Mouse (Mus musculus) heart, embryonic 11.5 days (tissue): Measurements from ENCODE around the gene Bahcc1. TPM values are rescaled to one million over a fixed set of nuclear protein-coding genes. Genes with fewer than 3 reads are reported as not detected.

Experiments
- ATAC-seq: fragments of 200-750 bp; cut with Nextera tagmentation; replicated peaks from 2 replicates; pipeline ENCODE4 v1.8.0; 2017; ENCODE audit warnings: moderate library complexity; ENCODE audit not compliant: insufficient number of reproducible peaks, low FRiP score, low TSS enrichment
- H3K27ac ChIP-seq: fragments of 300-500 bp; sonication (generic); 2 replicates; pipeline ENCODE4 v1.5.1; 2014; ENCODE audit warnings: mild to moderate bottlenecking, low read depth, low read length
- H3K27me3 ChIP-seq: fragments of 300-500 bp; sonication (generic); 2 replicates; pipeline ENCODE4 v1.6.1; 2014; ENCODE audit warnings: mild to moderate bottlenecking, low read length, mixed read lengths; ENCODE audit not compliant: control insufficient read depth, insufficient read depth
- H3K36me3 ChIP-seq: fragments of 300-500 bp; sonication (generic); 2 replicates; pipeline ENCODE4 v1.6.1; 2014; ENCODE audit warnings: mild to moderate bottlenecking, low read length, moderate library complexity, mixed read lengths; ENCODE audit not compliant: control insufficient read depth, insufficient read depth
- H3K4me1 ChIP-seq: fragments of 300-500 bp; sonication (generic); 2 replicates; pipeline ENCODE4 v1.6.1; 2014; ENCODE audit warnings: low read length; ENCODE audit not compliant: control insufficient read depth, insufficient read depth
- H3K4me2 ChIP-seq: fragments of 300-500 bp; sonication (generic); 2 replicates; pipeline ENCODE4 v1.6.1; 2014; ENCODE audit warnings: mild to moderate bottlenecking, moderate library complexity
- H3K4me3 ChIP-seq: fragments of 300-500 bp; sonication (generic); 2 replicates; pipeline ENCODE4 v1.5.1; 2014; ENCODE audit warnings: low read depth, low read length
- H3K9ac ChIP-seq: fragments of 300-500 bp; sonication (generic); 2 replicates; pipeline ENCODE4 v1.6.1; 2014; ENCODE audit warnings: mild to moderate bottlenecking, low read depth, low read length, moderate library complexity
- H3K9me3 ChIP-seq: fragments of 300-500 bp; sonication (generic); replicated peaks from 2 replicates; pipeline ENCODE4 v1.6.1; 2016; ENCODE audit warnings: low read length; ENCODE audit not compliant: control insufficient read depth
- WGBS: fragments of 180-500 bp; shearing (Covaris S2); extraction: QIAGEN DNeasy Blood & Tissue Kit; methylation state at CpG from one replicate; pipeline ENCODE4 v1.1.7; 2014; ENCODE audit not compliant: insufficient replicate concordance; 5-methylcytosine and 5-hydroxymethylcytosine counted together
- polyA plus RNA-seq: library from polyadenylated mRNA; unstranded; fragments of >200 nt; fragmentation: Nextera tagmentation; extraction: Ambion mirVana; gene quantifications from 2 replicates; pipeline ENCODE4 v1.2.1, GENCODE M21; 2014

Bahcc1 gene
- polyA plus RNA-seq, 1 experiment from 2014 or later = 9.1 TPM

GRCm38 (mm10) chr11:120252843-120253645, 20.3 kb downstream of the Bahcc1 start:
- 49% methylated on average over 12 of the region's 12 CpGs for WGBS
- H3K4me3 ChIP-seq = 0 out of 2 replicates have a peak overlapping the region, but pooled peaks have one; percentile 2
- peak overlapping the region; percentile 31 for H3K4me2 ChIP-seq
- peak overlapping the region; percentile 44 for H3K9ac ChIP-seq
- no peaks in the 10 kb centered on the region for H3K9me3 ChIP-seq
- H3K36me3 ChIP-seq = no peaks in the 10 kb centered on the region
- H3K27me3 ChIP-seq = no peaks in the 10 kb centered on the region
- 0 out of 2 replicates have a peak, but pooled peaks have one; percentile 15 for ATAC-seq
- H3K4me1 ChIP-seq = peaks cover 68% of the 10 kb centered on the region
- peak overlapping the region; percentile 54 for H3K27ac ChIP-seq

GRCm38 (mm10) chr11:120253646-120254315, 21.0 kb downstream of the Bahcc1 start:
- H3K4me1 ChIP-seq = peaks cover 63% of the 10 kb centered on the region
- 82% methylated on average over 13 of the region's 13 CpGs for WGBS
- no peak overlapping the region for H3K9ac ChIP-seq
- no peaks in the 10 kb centered on the region for H3K36me3 ChIP-seq
- H3K4me2 ChIP-seq = no peak overlapping the region
- no peaks in the 10 kb centered on the region for H3K9me3 ChIP-seq
- H3K4me3 ChIP-seq = no peak overlapping the region
- H3K27ac ChIP-seq = no peak overlapping the region; the same call in 1 of the 2 replicates
- H3K27me3 ChIP-seq = no peaks in the 10 kb centered on the region
- no peak for ATAC-seq

GRCm38 (mm10) chr11:120254420-120254819, 21.7 kb downstream of the Bahcc1 start:
- peak overlapping the region; percentile 22; the same call in 1 of the 2 replicates for H3K9ac ChIP-seq
- H3K27me3 ChIP-seq = no peaks in the 10 kb centered on the region
- H3K36me3 ChIP-seq = no peaks in the 10 kb centered on the region
- H3K4me3 ChIP-seq = no peak overlapping the region
- no peaks in the 10 kb centered on the region for H3K9me3 ChIP-seq
- no peak for ATAC-seq
- 72% methylated on average over 11 of the region's 11 CpGs for WGBS
- no peak overlapping the region for H3K27ac ChIP-seq
- no peak overlapping the region for H3K4me2 ChIP-seq
- H3K4me1 ChIP-seq = peaks cover 66% of the 10 kb centered on the region

GRCm38 (mm10) chr11:120255038-120255437, 22.3 kb downstream of the Bahcc1 start:
- no peak overlapping the region for H3K9ac ChIP-seq
- H3K4me2 ChIP-seq = no peak overlapping the region
- H3K4me1 ChIP-seq = peaks cover 69% of the 10 kb centered on the region
- H3K27me3 ChIP-seq = no peaks in the 10 kb centered on the region
- WGBS = 80% methylated on average over 6 of the region's 6 CpGs
- H3K36me3 ChIP-seq = no peaks in the 10 kb centered on the region
- H3K4me3 ChIP-seq = no peak overlapping the region
- no peak overlapping the region for H3K27ac ChIP-seq
- no peaks in the 10 kb centered on the region for H3K9me3 ChIP-seq
- ATAC-seq = no peak

GRCm38 (mm10) chr11:120255499-120255898, 22.8 kb downstream of the Bahcc1 start:
- no peak overlapping the region for H3K4me2 ChIP-seq
- ATAC-seq = no peak
- H3K27me3 ChIP-seq = no peaks in the 10 kb centered on the region
- H3K4me1 ChIP-seq = peaks cover 64% of the 10 kb centered on the region
- WGBS = 79% methylated on average over 7 of the region's 8 CpGs
- H3K9ac ChIP-seq = peak overlapping the region; percentile 3; the same call in 1 of the 2 replicates
- H3K27ac ChIP-seq = no peak overlapping the region
- no peaks in the 10 kb centered on the region for H3K9me3 ChIP-seq
- no peak overlapping the region for H3K4me3 ChIP-seq
- no peaks in the 10 kb centered on the region for H3K36me3 ChIP-seq

GRCm38 (mm10) chr11:120256108-120256507, 23.4 kb downstream of the Bahcc1 start:
- Histone ChIP-seq H3K4me2 (no peak overlapping the region), H3K36me3 (no peaks in the 10 kb centered on the region), H3K27ac (no peak overlapping the region), H3K4me3 (no peak overlapping the region), H3K9ac (no peak overlapping the region), H3K9me3 (no peaks in the 10 kb centered on the region), H3K4me1 (peaks cover 62% of the 10 kb centered on the region), H3K27me3 (no peaks in the 10 kb centered on the region)
- ATAC-seq = no peak
- WGBS = 68% methylated on average over 5 of the region's 5 CpGs

GRCm38 (mm10) chr11:120256543-120256942, 23.8 kb downstream of the Bahcc1 start:
- Histone ChIP-seq H3K9ac (no peak overlapping the region), H3K4me1 (peaks cover 61% of the 10 kb centered on the region)
- 56% methylated on average over 10 of the region's 10 CpGs for WGBS

GRCm38 (mm10) chr11:120256981-120257820, 24.5 kb downstream of the Bahcc1 start:
- WGBS = 68% methylated on average over 10 of the region's 10 CpGs
- no peaks in the 10 kb centered on the region for H3K27me3 ChIP-seq
- H3K4me2 ChIP-seq = no peak overlapping the region
- H3K4me1 ChIP-seq = peaks cover 61% of the 10 kb centered on the region
- no peaks in the 10 kb centered on the region for H3K36me3 ChIP-seq
- no peak overlapping the region for H3K27ac ChIP-seq
- no peak overlapping the region for H3K9ac ChIP-seq
- H3K9me3 ChIP-seq = no peaks in the 10 kb centered on the region
- no peak overlapping the region for H3K4me3 ChIP-seq
- no peak for ATAC-seq

More at GRCm38 (mm10) chr11:120256543-120256942, 23.8 kb downstream of the Bahcc1 start:
- no peaks in the 10 kb centered on the region for H3K9me3 ChIP-seq
- H3K4me2 ChIP-seq = no peak overlapping the region
- H3K27ac ChIP-seq = no peak overlapping the region
- no peak overlapping the region for H3K4me3 ChIP-seq
- no peaks in the 10 kb centered on the region for H3K36me3 ChIP-seq
- no peaks in the 10 kb centered on the region for H3K27me3 ChIP-seq
- ATAC-seq = no peak
